Mouse (Mus musculus): Measurements from ENCODE around the gene Dennd1a.

DNA sequence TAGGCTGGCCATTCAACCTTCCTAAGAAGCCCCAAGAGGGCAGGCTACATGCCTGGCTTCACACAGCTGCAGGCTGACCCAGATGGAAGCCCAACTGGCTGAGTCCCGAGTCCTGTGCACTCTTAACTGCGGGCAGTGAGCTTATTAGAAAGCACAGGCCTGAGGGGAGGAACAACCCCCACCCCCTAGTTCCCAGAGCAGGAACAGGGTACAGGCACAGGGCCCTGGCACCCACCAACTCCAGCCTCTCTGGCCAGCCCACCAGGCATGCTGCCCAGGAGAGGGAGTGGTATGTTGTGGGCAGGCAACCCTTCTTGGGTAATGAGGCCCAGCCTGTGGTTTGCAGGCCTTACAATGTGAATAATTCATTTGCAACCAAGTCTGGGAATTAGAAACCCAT lies 518.3 kb downstream of the Dennd1a start:
- TF ChIP-seq CTCF (IDR thresholded peaks at IDR 0.05; ENCODE audit: insufficient read depth, low read length) (no peak), POLR2A (IDR thresholded peaks at IDR 0.05; ENCODE audit: borderline replicate concordance, extremely low read depth, low read depth, low read length) (no peak)
